Mouse (Mus musculus): Measurements from ENCODE around the gene Sorcs1.
A peak's percentile ranks its signal among the peaks of the same experiment; 100 is the strongest.

Gene Sorcs1

DNA sequence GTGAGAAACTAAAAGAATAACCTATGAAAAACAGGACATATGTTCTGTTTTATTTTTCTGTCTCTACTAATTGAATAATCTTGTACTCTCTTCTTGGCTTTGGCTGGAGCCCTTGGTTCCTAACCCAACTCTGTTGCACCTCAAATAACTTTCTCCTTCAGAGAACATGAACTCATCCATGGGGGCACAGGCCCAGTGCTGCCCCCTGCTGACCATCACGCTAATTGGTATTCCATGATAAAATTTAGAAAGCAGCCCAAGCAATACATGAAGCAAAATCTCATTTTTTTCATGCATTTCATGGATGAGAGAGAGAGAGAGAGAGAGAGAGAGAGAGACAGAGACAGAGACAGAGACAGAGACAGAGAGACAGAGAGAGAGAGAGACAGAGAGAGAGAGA, 255.5 kb downstream of the Sorcs1 start:
- no peak for DNase-seq (ENCODE audit: low read depth, low spot score)

- peak; percentile 61 for DNase-seq (ENCODE audit: low read depth, low spot score)
Measured at GRCm38 (mm10) chr19:50418962-50419720, 259.3 kb downstream of the Sorcs1 start.

- DNase-seq (ENCODE audit: low read depth, low spot score), result no peak
Measured at GRCm38 (mm10) chr19:50410561-50410960, 267.9 kb downstream of the Sorcs1 start.

- DNase-seq (ENCODE audit: low read depth, low spot score), result no peak
Measured at GRCm38 (mm10) chr19:50398341-50398740, 280.1 kb downstream of the Sorcs1 start.

- no peak for DNase-seq (ENCODE audit: low read depth, low spot score)
Measured at GRCm38 (mm10) chr19:50395731-50396130, 282.7 kb downstream of the Sorcs1 start.

DNA sequence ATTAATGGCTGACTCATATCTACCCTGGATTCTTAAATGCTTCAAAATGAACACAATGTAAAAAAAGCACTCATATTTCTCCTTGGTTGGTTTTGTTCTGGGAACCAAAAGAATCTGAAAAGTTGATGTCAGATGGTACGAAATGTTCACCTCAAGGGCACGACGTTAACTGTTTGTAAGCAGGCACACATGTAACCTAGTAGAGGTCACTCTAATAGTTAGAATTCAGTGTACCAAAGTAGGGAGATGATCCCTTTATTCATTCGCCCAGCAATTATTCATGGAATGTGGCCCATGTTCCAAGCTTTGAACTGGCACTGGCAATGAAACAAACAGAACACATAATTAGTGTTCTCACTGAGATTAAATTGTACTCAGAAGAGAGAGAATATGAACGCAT, 284.3 kb downstream of the Sorcs1 start:
- DNase-seq (ENCODE audit: low read depth, low spot score), result peak; percentile 9

DNA sequence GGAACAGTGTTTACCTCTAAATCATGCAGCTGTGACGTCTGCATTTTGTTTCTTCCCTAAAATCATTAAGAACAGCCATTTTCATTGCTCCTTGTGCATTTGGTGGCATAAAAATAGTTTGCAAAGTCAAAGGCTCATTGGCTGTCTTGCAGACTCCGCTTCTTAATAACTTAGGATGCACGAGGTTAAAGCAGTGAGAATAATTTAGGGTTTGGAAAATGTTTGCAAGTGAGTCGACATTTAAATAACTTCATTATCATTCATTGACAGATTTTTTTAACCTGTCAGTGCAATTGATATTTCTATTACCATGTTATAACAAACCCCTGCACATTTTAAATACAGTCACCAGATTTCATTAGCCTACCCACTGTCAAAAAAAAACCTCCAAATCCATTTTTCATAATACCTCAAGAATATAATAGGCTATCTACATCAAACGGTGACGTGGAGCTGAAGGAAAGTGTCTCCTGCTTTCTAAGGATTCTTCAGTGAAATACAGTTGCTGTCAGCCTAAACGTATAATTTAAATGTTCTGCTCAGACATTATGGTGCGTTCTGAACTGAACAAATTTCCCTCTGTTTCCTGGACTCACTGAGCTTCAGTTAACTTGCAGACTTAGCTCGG, 288.4 kb downstream of the Sorcs1 start:
- peak; percentile 8 for DNase-seq (ENCODE audit: low read depth, low spot score)

DNA sequence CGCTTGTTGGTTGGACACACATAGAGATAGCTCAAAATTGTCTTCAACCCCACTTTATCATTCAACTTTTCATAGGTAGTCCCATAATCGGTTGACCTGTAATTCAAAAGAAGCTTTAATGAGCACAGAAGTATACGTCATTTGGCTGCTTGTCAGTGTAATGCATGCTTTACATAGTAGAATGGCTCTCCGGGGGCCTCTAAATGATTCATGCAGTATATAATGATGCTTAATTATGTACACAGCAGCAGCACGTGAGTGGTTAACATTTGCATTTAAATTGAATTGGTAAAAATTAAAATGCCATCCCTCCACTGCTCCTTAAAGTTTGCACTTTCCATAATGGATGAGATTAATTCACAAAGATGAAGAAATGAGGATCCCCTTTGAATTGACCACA, 299.5 kb downstream of the Sorcs1 start:
- DNase-seq (ENCODE audit: low read depth, low spot score), result no peak

- no peak for DNase-seq (ENCODE audit: low read depth, low spot score)
Measured at GRCm38 (mm10) chr19:50374751-50375150, 303.7 kb downstream of the Sorcs1 start.

DNA sequence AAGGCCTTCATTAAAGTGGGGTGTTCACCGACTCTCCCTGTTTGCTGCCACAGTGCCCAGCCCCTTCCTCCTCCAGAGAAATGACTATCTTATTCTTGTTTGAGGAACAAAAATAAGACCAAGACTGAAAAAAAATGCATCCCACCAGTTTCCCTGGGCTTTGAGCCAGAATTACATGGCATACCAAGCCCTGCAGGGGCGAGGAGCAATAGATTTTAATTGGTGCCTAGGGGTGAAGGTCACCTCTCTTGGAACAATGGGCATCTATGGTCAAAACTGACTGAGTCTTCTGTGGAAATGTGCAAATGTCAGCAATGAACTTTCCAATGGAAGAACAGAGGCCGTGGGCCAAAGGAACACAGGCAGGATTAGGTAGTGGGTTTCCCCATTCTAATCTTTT, 312.0 kb downstream of the Sorcs1 start:
- no peak for DNase-seq (ENCODE audit: low read depth, low spot score)

DNA sequence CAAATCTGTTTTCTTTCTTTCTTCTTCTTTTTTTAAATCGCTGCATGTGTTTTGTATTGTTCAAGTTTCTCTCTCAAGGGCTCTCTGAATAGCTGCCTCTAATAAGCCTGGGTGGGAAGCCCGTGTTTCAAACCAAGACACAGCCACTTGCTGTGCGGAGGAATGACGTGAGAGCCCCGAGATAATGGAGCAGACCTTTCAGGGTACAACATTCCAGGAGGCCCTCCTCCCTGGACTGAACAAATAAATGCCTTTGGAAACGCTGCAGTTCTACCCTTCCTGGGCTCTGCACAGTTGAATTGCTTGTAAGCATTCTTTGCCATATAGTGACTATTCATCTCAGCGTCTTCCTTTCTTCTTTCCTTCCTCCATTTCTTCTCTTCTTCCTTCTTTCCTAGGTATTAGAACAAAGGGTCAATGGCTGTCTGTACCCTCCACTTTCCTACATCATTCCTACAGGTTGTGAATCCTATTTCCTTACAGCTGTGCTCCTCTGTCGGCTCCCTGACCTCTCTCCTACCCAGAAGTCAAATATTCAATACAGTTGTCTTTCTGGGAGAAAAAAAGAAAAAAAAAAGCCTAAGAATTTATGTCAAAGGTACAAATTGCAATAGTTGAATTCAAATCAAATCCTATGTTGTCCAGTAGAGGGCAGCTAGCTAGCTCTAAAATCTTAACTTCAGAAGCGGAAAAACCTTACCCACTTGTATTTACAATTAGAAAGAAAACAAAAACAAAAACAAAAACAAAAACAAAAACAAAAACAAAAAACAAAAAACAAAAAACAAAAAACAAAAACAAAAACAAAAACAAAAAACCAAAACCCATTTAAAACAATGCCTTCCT, 315.6 kb downstream of the Sorcs1 start:
- no peak for DNase-seq (ENCODE audit: low read depth, low spot score)

GRCm38 (mm10) chr19:50358561-50358960, 319.9 kb downstream of the Sorcs1 start:
- DNase-seq (ENCODE audit: low read depth, low spot score), result no peak

DNA sequence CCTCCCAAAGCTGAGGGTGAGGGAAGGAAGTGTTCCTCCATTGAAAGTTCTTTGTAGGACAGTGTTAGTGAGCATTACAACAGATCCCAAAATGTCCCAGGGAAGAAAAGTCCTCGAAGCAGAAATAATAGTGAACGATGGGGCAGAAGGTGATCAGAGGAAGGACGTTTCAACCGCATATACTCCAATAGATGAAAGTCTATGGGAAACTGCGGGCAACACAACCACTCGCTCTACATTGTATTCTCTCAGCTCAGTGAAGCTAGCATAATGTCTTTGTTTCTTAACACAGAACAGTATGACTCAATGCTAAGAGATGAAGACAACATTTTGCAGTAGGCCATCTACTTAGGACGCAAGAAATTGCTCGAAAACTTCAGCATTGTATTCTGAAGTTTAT, 339.2 kb downstream of the Sorcs1 start:
- DNase-seq (ENCODE audit: low read depth, low spot score), result no peak

- DNase-seq (ENCODE audit: low read depth, low spot score), result no peak
Measured at GRCm38 (mm10) chr19:50336751-50337150, 341.7 kb downstream of the Sorcs1 start.

- no peak for DNase-seq (ENCODE audit: low read depth, low spot score)
Measured at GRCm38 (mm10) chr19:50331136-50331535, 347.3 kb downstream of the Sorcs1 start.

- DNase-seq (ENCODE audit: low read depth, low spot score), result peak; percentile 28
Measured at GRCm38 (mm10) chr19:50327804-50328203, 350.6 kb downstream of the Sorcs1 start.

DNA sequence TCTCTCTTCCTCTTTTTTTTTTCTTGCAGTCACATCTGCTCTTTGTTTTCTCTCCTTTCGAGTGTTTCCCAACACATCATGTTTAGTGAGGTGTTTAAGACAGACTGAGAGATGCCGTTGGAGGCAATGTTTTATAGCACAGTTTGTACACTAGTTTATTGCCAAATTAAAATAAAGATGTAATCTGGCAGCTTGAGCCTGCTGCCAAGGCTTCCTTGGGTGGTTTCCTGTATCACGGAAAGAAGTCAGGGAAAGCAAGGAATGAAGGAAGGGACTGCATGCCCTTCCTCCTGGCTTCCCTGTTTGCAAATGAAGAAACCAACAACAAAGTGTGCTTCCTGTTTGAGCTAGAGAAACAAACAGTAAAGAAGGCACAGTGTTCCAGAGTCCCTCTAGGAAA, 352.3 kb downstream of the Sorcs1 start:
- DNase-seq (ENCODE audit: low read depth, low spot score), result no peak

GRCm38 (mm10) chr19:50325686-50326085, 352.8 kb downstream of the Sorcs1 start:
- no peak for DNase-seq (ENCODE audit: low read depth, low spot score)

GRCm38 (mm10) chr19:50307046-50307445, 371.4 kb downstream of the Sorcs1 start:
- DNase-seq (ENCODE audit: low read depth, low spot score), result no peak

GRCm38 (mm10) chr19:50294205-50294604, 384.2 kb downstream of the Sorcs1 start:
- no peak for DNase-seq (ENCODE audit: low read depth, low spot score)

DNA sequence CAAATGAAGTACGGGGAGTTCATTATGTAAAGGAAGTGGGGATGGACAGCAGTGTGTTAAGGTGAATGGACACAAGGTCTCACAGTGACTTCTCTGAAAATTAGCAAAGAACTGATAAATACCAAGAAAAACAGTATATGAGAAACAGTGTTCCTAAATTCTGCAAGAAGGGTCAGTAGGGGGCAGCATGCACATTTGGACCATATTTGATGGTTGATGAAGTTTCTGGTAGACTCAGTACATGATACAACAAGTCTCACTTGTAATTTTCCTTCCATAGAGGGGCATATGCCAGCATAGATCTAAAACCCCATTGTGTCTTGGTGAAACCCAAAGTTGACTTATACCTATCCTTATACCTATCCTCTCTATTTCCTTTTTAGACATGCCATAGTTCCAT, 414.0 kb downstream of the Sorcs1 start:
- DNase-seq (ENCODE audit: low read depth, low spot score), result peak; percentile 11

GRCm38 (mm10) chr19:50258718-50259413, 419.6 kb downstream of the Sorcs1 start:
- peak; percentile 15 for DNase-seq (ENCODE audit: low read depth, low spot score)

Measured in telencephalon, adult 2 months (tissue).